Mouse (Mus musculus) heart, embryonic 11.5 days (tissue): ENCODE data around the gene Krt15. TPM values are rescaled to one million over a fixed set of nuclear protein-coding genes. Genes with fewer than 3 reads are reported as not detected.

Source experiments
- ATAC-seq: fragments of 200-750 bp; cut with Nextera tagmentation; replicated peaks from 2 replicates; pipeline ENCODE4 v1.8.0; 2017; ENCODE audit warnings: moderate library complexity; ENCODE audit not compliant: insufficient number of reproducible peaks, low FRiP score, low TSS enrichment
- H3K27ac ChIP-seq: fragments of 300-500 bp; sonication (generic); 2 replicates; pipeline ENCODE4 v1.5.1; 2014; ENCODE audit warnings: mild to moderate bottlenecking, low read depth, low read length
- H3K27me3 ChIP-seq: fragments of 300-500 bp; sonication (generic); 2 replicates; pipeline ENCODE4 v1.6.1; 2014; ENCODE audit warnings: mild to moderate bottlenecking, low read length, mixed read lengths; ENCODE audit not compliant: control insufficient read depth, insufficient read depth
- H3K36me3 ChIP-seq: fragments of 300-500 bp; sonication (generic); 2 replicates; pipeline ENCODE4 v1.6.1; 2014; ENCODE audit warnings: mild to moderate bottlenecking, low read length, moderate library complexity, mixed read lengths; ENCODE audit not compliant: control insufficient read depth, insufficient read depth
- H3K4me1 ChIP-seq: fragments of 300-500 bp; sonication (generic); 2 replicates; pipeline ENCODE4 v1.6.1; 2014; ENCODE audit warnings: low read length; ENCODE audit not compliant: control insufficient read depth, insufficient read depth
- H3K4me2 ChIP-seq: fragments of 300-500 bp; sonication (generic); 2 replicates; pipeline ENCODE4 v1.6.1; 2014; ENCODE audit warnings: mild to moderate bottlenecking, moderate library complexity
- H3K4me3 ChIP-seq: fragments of 300-500 bp; sonication (generic); 2 replicates; pipeline ENCODE4 v1.5.1; 2014; ENCODE audit warnings: low read depth, low read length
- H3K9ac ChIP-seq: fragments of 300-500 bp; sonication (generic); 2 replicates; pipeline ENCODE4 v1.6.1; 2014; ENCODE audit warnings: mild to moderate bottlenecking, low read depth, low read length, moderate library complexity
- H3K9me3 ChIP-seq: fragments of 300-500 bp; sonication (generic); replicated peaks from 2 replicates; pipeline ENCODE4 v1.6.1; 2016; ENCODE audit warnings: low read length; ENCODE audit not compliant: control insufficient read depth
- WGBS: fragments of 180-500 bp; shearing (Covaris S2); extraction: QIAGEN DNeasy Blood & Tissue Kit; methylation state at CpG from one replicate; pipeline ENCODE4 v1.1.7; 2014; ENCODE audit not compliant: insufficient replicate concordance; 5-methylcytosine and 5-hydroxymethylcytosine counted together
- polyA plus RNA-seq: library from polyadenylated mRNA; unstranded; fragments of >200 nt; fragmentation: Nextera tagmentation; extraction: Ambion mirVana; gene quantifications from 2 replicates; pipeline ENCODE4 v1.2.1, GENCODE M21; 2014

The Krt15 gene
- polyA plus RNA-seq, 1 experiment from 2014 or later = 0.24 TPM

DNA sequence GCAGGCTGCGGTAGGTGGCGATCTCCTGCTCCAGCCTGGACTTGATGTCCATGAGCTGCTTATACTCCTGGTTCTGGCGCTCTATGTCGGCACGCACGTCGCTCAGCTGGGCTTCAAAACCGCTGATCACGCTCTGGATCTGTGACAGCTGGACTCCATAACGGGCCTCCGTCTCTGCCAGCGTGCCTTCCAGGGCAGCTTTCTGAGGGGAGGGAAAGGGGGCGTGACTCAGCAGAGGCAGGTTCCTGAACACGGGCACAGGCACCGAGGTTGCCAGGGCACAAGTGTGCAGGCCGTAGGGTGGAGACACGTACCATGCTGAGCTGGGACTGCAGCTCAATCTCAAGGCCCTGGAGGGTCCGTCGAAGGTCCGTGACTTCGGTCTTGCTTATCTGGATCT is 5.2 kb upstream of the Krt15 start:
- Histone ChIP-seq H3K27ac (no peak overlapping the region), H3K4me2 (no peak overlapping the region), H3K9ac (no peak overlapping the region), H3K4me1 (peaks cover 13% of the 10 kb centered on the region), H3K36me3 (no peaks in the 10 kb centered on the region), H3K9me3 (no peaks in the 10 kb centered on the region), H3K27me3 (peaks cover 14% of the 10 kb centered on the region), H3K4me3 (no peak overlapping the region)
- 80% methylated on average over 21 of the region's 21 CpGs for whole genome bisulfite sequencing
- ATAC-seq = no peak

- Histone ChIP-seq H3K27ac (no peak overlapping the region), H3K4me2 (no peak overlapping the region), H3K27me3 (no peaks in the 10 kb centered on the region; the same call in none of the 2 replicates), H3K4me3 (no peak overlapping the region), H3K36me3 (no peaks in the 10 kb centered on the region), H3K9ac (no peak overlapping the region), H3K9me3 (no peaks in the 10 kb centered on the region), H3K4me1 (peaks cover 5% of the 10 kb centered on the region; the same call in 1 of the 2 replicates)
- WGBS = 58% methylated on average over 2 of the region's 2 CpGs
- ATAC-seq = no peak
These were observed 3.7 kb upstream of the Krt15 start for GRCm38 (mm10) chr11:100139391-100139790.

DNA sequence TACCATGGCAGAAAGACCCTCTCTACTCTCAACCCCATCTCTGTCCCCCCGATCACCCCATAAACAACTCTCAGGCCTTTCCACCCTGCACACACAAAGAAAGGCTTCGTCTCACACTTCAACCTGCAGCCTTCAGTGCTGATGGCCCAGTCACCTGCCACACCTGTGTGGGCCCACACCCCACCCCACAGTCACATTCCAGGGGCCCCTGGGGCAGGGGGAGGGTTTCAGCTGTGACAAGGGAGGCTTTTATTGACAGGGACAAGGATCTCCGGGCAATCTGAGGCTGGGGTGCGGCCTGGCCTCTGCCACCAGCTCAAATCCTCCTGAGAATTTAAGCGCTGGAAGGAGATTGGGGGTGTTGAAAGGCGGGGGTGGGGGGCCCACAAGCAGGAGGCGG is 3.1 kb upstream of the Krt15 start:
- Histone ChIP-seq H3K4me3 (no peak overlapping the region), H3K9me3 (no peaks in the 10 kb centered on the region), H3K9ac (no peak overlapping the region), H3K4me1 (peaks cover 5% of the 10 kb centered on the region; the same call in 1 of the 2 replicates), H3K4me2 (no peak overlapping the region), H3K27me3 (no peaks in the 10 kb centered on the region; the same call in 1 of the 2 replicates), H3K27ac (no peak overlapping the region), H3K36me3 (no peaks in the 10 kb centered on the region)
- WGBS = 45% methylated on average over 7 of the region's 7 CpGs
- ATAC-seq = no peak

GRCm38 (mm10) chr11:100137693-100138092 is 2.0 kb upstream of the Krt15 start:
- no peaks in the 10 kb centered on the region for H3K9me3 ChIP-seq
- no peak for ATAC-seq
- no peak overlapping the region for H3K9ac ChIP-seq
- no peaks in the 10 kb centered on the region for H3K36me3 ChIP-seq
- no peak overlapping the region for H3K4me2 ChIP-seq
- peaks cover 5% of the 10 kb centered on the region; the same call in 1 of the 2 replicates for H3K4me1 ChIP-seq
- 50% methylated on average over 5 of the region's 5 CpGs for WGBS
- no peak overlapping the region for H3K4me3 ChIP-seq
- no peaks in the 10 kb centered on the region; the same call in 1 of the 2 replicates for H3K27me3 ChIP-seq
- no peak overlapping the region for H3K27ac ChIP-seq

DNA sequence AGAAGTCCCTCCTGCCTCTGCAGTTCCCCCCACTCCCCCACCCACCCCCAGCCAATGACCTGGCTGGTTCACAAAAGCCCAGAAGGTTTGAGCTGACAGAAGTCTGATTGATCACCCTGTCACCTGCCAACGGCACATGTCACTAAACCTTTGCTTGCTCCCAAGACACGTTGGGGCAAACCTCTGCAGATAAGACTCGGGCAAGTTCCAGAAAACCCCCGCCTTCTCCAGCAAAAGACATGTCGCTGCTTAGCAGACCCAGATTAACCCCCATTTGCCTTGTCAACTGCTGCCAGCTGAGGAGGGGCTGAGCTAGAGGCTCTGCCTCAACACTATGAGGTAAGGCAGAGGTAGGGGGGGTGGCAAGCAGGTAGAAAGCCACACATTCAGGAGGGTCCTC is 831 bp upstream of the Krt15 start:
- peaks cover 5% of the 10 kb centered on the region; the same call in 1 of the 2 replicates for H3K4me1 ChIP-seq
- 13% methylated on average over 5 of the region's 5 CpGs for WGBS

DNA sequence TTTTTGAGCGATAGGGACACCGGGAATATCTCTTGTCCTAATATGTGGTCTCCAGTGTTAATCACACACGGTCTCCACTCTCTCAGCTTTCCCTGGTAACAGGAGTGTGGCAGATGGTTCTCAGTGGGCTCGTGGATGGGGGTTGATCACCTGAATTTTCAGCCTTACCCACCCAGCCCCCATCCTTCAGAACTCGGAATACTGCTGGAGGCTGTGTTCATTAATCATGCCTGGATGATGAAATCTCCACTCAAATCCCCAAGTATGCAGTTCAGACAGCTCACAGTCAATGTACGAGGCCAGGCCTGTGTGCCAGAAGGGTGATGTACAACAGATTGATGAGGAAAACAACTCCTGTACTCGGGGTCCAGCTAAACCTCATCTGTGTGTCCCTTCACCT is 10.8 kb downstream of the Krt15 start:
- Histone ChIP-seq H3K4me2 (no peak overlapping the region), H3K27me3 (no peaks in the 10 kb centered on the region), H3K36me3 (no peaks in the 10 kb centered on the region), H3K4me1 (peaks cover 5% of the 10 kb centered on the region; the same call in 1 of the 2 replicates), H3K9ac (no peak overlapping the region), H3K9me3 (no peaks in the 10 kb centered on the region), H3K27ac (no peak overlapping the region), H3K4me3 (no peak overlapping the region)
- WGBS = 70% methylated on average over 7 of the region's 7 CpGs
- ATAC-seq = no peak

More for the DNA sequence above, 831 bp upstream of the Krt15 start:
- Histone ChIP-seq H3K27ac (no peak overlapping the region), H3K36me3 (no peaks in the 10 kb centered on the region), H3K9ac (0 out of 2 replicates have a peak overlapping the region, but pooled peaks have one; percentile 18), H3K4me3 (no peak overlapping the region), H3K4me2 (no peak overlapping the region), H3K27me3 (no peaks in the 10 kb centered on the region; the same call in 1 of the 2 replicates), H3K9me3 (no peaks in the 10 kb centered on the region)
- ATAC-seq = no peak

GRCm38 (mm10) chr11:100121466-100121865 is 14.3 kb downstream of the Krt15 start, which contains the start of gene Krt13:
Gene Krt13, minus strand, starts transcription at chr11:100121566.
- Histone ChIP-seq H3K27ac (no peak within 1 kb of the TSS), H3K4me1 (peaks cover 5% of the 10 kb centered on the region; the same call in 1 of the 2 replicates), H3K4me3 (no peak within 1 kb of the TSS), H3K9me3 (no peaks in the 10 kb centered on the region), H3K36me3 (no peaks in the 10 kb centered on the region), H3K4me2 (no peak within 1 kb of the TSS), H3K27me3 (0 out of 2 replicates have a peak, but pooled peaks cover 2% of the 10 kb centered on the region), H3K9ac (no peak within 1 kb of the TSS)
- WGBS = 71% methylated on average over 3 of the region's 3 CpGs
- no peak for ATAC-seq

GRCm38 (mm10) chr11:100120331-100120730 is 15.4 kb downstream of the Krt15 start:
- Histone ChIP-seq H3K9ac (no peak overlapping the region), H3K4me2 (no peak overlapping the region), H3K36me3 (no peaks in the 10 kb centered on the region), H3K9me3 (no peaks in the 10 kb centered on the region), H3K4me1 (0 out of 2 replicates have a peak, but pooled peaks cover 3% of the 10 kb centered on the region), H3K4me3 (no peak overlapping the region), H3K27ac (no peak overlapping the region), H3K27me3 (0 out of 2 replicates have a peak, but pooled peaks cover 3% of the 10 kb centered on the region)
- ATAC-seq = no peak
- WGBS = 52% methylated on average over 5 of the region's 5 CpGs

DNA sequence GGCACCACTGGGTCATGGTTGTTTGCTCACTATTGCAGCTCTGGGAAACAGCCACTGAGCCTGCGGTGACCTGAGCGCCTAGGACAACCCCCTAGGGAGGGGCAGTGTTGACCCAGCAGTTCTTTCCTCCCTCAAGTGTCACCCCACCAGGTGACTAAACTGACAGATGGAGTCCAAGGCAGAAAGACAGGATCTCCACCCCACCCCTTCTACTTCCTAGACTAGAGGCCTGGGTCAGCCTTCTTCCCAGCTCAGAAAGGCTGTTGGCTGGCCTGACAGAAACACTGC is 22.0 kb downstream of the Krt15 start:
- H3K36me3 ChIP-seq = no peaks in the 10 kb centered on the region
- no peaks in the 10 kb centered on the region for H3K4me1 ChIP-seq
- WGBS = 63% methylated on average over 2 of the region's 2 CpGs
- H3K27me3 ChIP-seq = 0 out of 2 replicates have a peak, but pooled peaks cover 3% of the 10 kb centered on the region
- H3K4me3 ChIP-seq = no peak overlapping the region
- ATAC-seq = no peak
- no peak overlapping the region for H3K4me2 ChIP-seq
- no peaks in the 10 kb centered on the region for H3K9me3 ChIP-seq
- H3K9ac ChIP-seq = no peak overlapping the region
- no peak overlapping the region for H3K27ac ChIP-seq
